Mouse (Mus musculus) left cerebral cortex, postnatal 10 days (tissue): Measurements from ENCODE around the gene Arhgef40. TPM values are rescaled to one million over a fixed set of nuclear protein-coding genes. Genes with fewer than 3 reads are reported as not detected.
"Not testable (repeated sequence)": the region's sequence is repeated elsewhere in the genome, so short reads cannot be mapped to it uniquely, and the experiment has no call there.

Experiments used
- DNase-seq, 2 experiments: peaks; one replicate each; pipeline ENCODE4 v3.0.0; 2021 to 2022; ENCODE audit warnings: low spot score in 2 of 2, mixed read lengths in 1 of 2; ENCODE audit errors: extremely low spot score in 1 of 2
- intact Hi-C: fragments of 180-260 bp; cut with DNase I; formaldehyde crosslinking; loops from one replicate; pipeline ENCODE4 v1.15.1; 2025
- total RNA-seq, 2 experiments: library from RNA; stranded (reverse); gene quantifications; 2 replicates each; pipeline ENCODE4 v1.2.3; 2021

The Arhgef40 gene
- total RNA-seq, 2 experiments from 2014 or later: 32.7 to 37.1 TPM

- intact Hi-C loops: no loop called here
- no peak for DNase-seq
Measured at GRCm38 (mm10) chr14:52015445-52016100, 31.1 kb downstream of the Arhgef40 start, which contains the start of gene Tmem253. Tmem253 (plus strand) TSS chr14:52015658.

- DNase-seq: no peak
- intact Hi-C loops: no loop called here
Measured at GRCm38 (mm10) chr14:52016625-52017405, 32.3 kb downstream of the Arhgef40 start.

GRCm38 (mm10) chr14:52017662-52018061 is 33.1 kb downstream of the Arhgef40 start:
- intact Hi-C loops: no loop called here
- DNase-seq: no peak

- DNase-seq: peak in 1 of 2 experiments; percentile 33
- intact Hi-C loops: no loop called here
Measured at GRCm38 (mm10) chr14:52018248-52019050, 33.9 kb downstream of the Arhgef40 start.

- intact Hi-C loops: no loop called here
- no peak for DNase-seq
Measured at GRCm38 (mm10) chr14:52019051-52019589, 34.6 kb downstream of the Arhgef40 start.

GRCm38 (mm10) chr14:52019590-52020340 is 35.2 kb downstream of the Arhgef40 start:
- DNase-seq: peak; percentile 98 to 99

GRCm38 (mm10) chr14:52020486-52021137 is 36.1 kb downstream of the Arhgef40 start, which contains the start of gene Zfp219:
Zfp219 (minus strand) TSS chr14:52020733.
- DNase-seq: peak in 1 of 2 experiments; percentile 84
- intact Hi-C loops: loop anchor here (5.0 kb wide), 2 partner anchors 113 to 138 kb away; partner anchors contain the start of gene Mettl17

More at GRCm38 (mm10) chr14:52019590-52020340, 35.2 kb downstream of the Arhgef40 start:
- intact Hi-C loops: loop anchor here (5.0 kb wide), 2 partner anchors 112 to 137 kb away; partner anchors contain the start of gene Mettl17

GRCm38 (mm10) chr14:52021138-52021529 is 36.6 kb downstream of the Arhgef40 start:
- intact Hi-C loops: loop anchor here (5.0 kb wide), 2 partner anchors 114 to 139 kb away; partner anchors contain the start of gene Mettl17
- no peak for DNase-seq

- DNase-seq: no peak
- intact Hi-C loops: loop anchor here (5.0 kb wide), 2 partner anchors 114 to 139 kb away; partner anchors contain the start of gene Mettl17
Measured at GRCm38 (mm10) chr14:52021568-52022212, 37.2 kb downstream of the Arhgef40 start.

GRCm38 (mm10) chr14:52022244-52022708 is 37.8 kb downstream of the Arhgef40 start:
- no peak for DNase-seq
- intact Hi-C loops: loop anchor here (5.0 kb wide), 2 partner anchors 115 to 140 kb away; partner anchors contain the start of gene Mettl17

GRCm38 (mm10) chr14:52022709-52023459 is 38.4 kb downstream of the Arhgef40 start:
- intact Hi-C loops: loop anchor here (5.0 kb wide), 2 partner anchors 116 to 141 kb away; partner anchors contain the start of gene Mettl17
- peak; percentile 82 to 95 for DNase-seq

- no peak for DNase-seq
- intact Hi-C loops: loop anchor here (5.0 kb wide), 2 partner anchors 117 to 142 kb away; partner anchors contain the start of gene Mettl17
Measured at GRCm38 (mm10) chr14:52024133-52024532, 39.6 kb downstream of the Arhgef40 start.

GRCm38 (mm10) chr14:52026342-52026741 is 41.8 kb downstream of the Arhgef40 start:
- DNase-seq: no peak
- intact Hi-C loops: no loop called here

GRCm38 (mm10) chr14:52035926-52036325 is 51.4 kb downstream of the Arhgef40 start:
- no peak for DNase-seq
- intact Hi-C loops: no loop called here

GRCm38 (mm10) chr14:52039332-52039731 is 54.8 kb downstream of the Arhgef40 start:
- no peak for DNase-seq
- intact Hi-C loops: no loop called here

GRCm38 (mm10) chr14:52042359-52042758 is 57.8 kb downstream of the Arhgef40 start, which contains the start of gene Olfr221:
Olfr221 (minus strand) TSS chr14:52042459.
- intact Hi-C loops, DNase-seq: not testable (repeated sequence)
